Mouse (Mus musculus): ENCODE measurements around the gene Syne4.

DNA sequence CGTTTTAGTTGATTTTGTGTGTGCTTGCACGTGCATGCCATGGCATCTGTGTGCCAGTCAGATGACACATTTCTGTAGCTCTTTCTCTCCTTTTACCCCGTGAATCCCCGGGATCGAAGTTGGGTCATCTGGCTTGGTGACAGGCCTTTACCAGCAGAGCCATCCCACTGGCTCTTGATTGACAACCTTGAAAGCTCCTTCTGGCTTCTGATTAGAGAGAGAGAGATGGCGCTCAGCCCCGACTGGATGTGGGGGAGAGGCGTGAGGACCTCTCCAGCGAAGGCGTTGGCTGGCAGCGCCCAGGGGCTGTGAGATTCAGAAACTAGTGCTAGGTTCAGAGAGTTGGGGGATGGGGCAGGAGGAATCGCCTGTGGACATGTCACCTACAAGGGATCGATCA is 20.8 kb upstream of the Syne4 start:
- TF ChIP-seq CTCF (IDR thresholded peaks at IDR 0.05), result no peak
- TF ChIP-seq POLR2A (IDR thresholded peaks at IDR 0.05; ENCODE audit: insufficient read depth, low read depth, low read length), result no peak
